Mouse (Mus musculus): ENCODE measurements around the gene Ece2. TPM values are rescaled to one million over a fixed set of nuclear protein-coding genes. Genes with fewer than 3 reads are reported as not detected.
A peak's percentile ranks its signal among the peaks of the same experiment; 100 is the strongest.

Ece2 gene
- polyA plus RNA-seq, 1 experiment from 2014 or later, result 23.6 TPM

GRCm38 (mm10) chr16:20621191-20621990 lies 8.2 kb upstream of the Ece2 start, which contains the start of gene Camk2n2:
Gene Camk2n2, minus strand, starts transcription at chr16:20621287.
- no peaks in the 10 kb centered on the region for H3K36me3 ChIP-seq (ENCODE audit: control insufficient read depth, insufficient read depth, low read length)
- peaks cover 13% of the 10 kb centered on the region for H3K4me1 ChIP-seq (ENCODE audit: control insufficient read depth, insufficient read depth, low read length)
- peak within 1 kb of the TSS; percentile 89 for H3K4me3 ChIP-seq (ENCODE audit: low read depth, low read length)
- peak within 1 kb of the TSS; percentile 96 for H3K27ac ChIP-seq (ENCODE audit: low read length)
- peak within 1 kb of the TSS; percentile 77 for H3K4me2 ChIP-seq (ENCODE audit: low read length)
- peak; percentile 63 for ATAC-seq
- no peaks in the 10 kb centered on the region for H3K27me3 ChIP-seq (ENCODE audit: control insufficient read depth, insufficient read depth, low read depth, low read length)
- no peaks in the 10 kb centered on the region for H3K9me3 ChIP-seq (replicated peaks; ENCODE audit: control insufficient read depth, low read length, poor library complexity, severe bottlenecking)
- peak within 1 kb of the TSS; percentile 94 for H3K9ac ChIP-seq (ENCODE audit: low read depth, low read length)
- under 1% methylated on average over 68 of the region's 92 CpGs for WGBS

- Histone ChIP-seq H3K9ac (ENCODE audit: low read depth, low read length) (peak overlapping the region; percentile 94), H3K36me3 (ENCODE audit: control insufficient read depth, insufficient read depth, low read length) (no peaks in the 10 kb centered on the region), H3K27ac (ENCODE audit: low read length) (peak overlapping the region; percentile 96), H3K9me3 (replicated peaks; ENCODE audit: control insufficient read depth, low read length, poor library complexity, severe bottlenecking) (no peaks in the 10 kb centered on the region), H3K27me3 (ENCODE audit: control insufficient read depth, insufficient read depth, low read depth, low read length) (no peaks in the 10 kb centered on the region), H3K4me3 (ENCODE audit: low read depth, low read length) (peak overlapping the region; percentile 89), H3K4me1 (ENCODE audit: control insufficient read depth, insufficient read depth, low read length) (peaks cover 13% of the 10 kb centered on the region), H3K4me2 (ENCODE audit: low read length) (peak overlapping the region; percentile 77)
- ATAC-seq, result peak; percentile 74
- WGBS, result under 1% methylated on average over 34 of the region's 37 CpGs
These were observed 7.5 kb upstream of the Ece2 start for GRCm38 (mm10) chr16:20621991-20622685.

- ATAC-seq, result no peak
- no peak overlapping the region for H3K4me2 ChIP-seq (ENCODE audit: low read length)
- H3K9me3 ChIP-seq (replicated peaks; ENCODE audit: control insufficient read depth, low read length, poor library complexity, severe bottlenecking), result no peaks in the 10 kb centered on the region
- no peak overlapping the region for H3K4me3 ChIP-seq (ENCODE audit: low read depth, low read length)
- 36% methylated on average over 2 of the region's 2 CpGs for WGBS
- no peaks in the 10 kb centered on the region for H3K27me3 ChIP-seq (ENCODE audit: control insufficient read depth, insufficient read depth, low read depth, low read length)
- peaks cover 13% of the 10 kb centered on the region for H3K4me1 ChIP-seq (ENCODE audit: control insufficient read depth, insufficient read depth, low read length)
- H3K27ac ChIP-seq (ENCODE audit: low read length), result peak overlapping the region; percentile 96; the same call in 1 of the 2 replicates
- H3K9ac ChIP-seq (ENCODE audit: low read depth, low read length), result no peak overlapping the region
- no peaks in the 10 kb centered on the region for H3K36me3 ChIP-seq (ENCODE audit: control insufficient read depth, insufficient read depth, low read length)
These were observed 6.4 kb upstream of the Ece2 start for GRCm38 (mm10) chr16:20623211-20623610.

GRCm38 (mm10) chr16:20628871-20629391 lies 697 bp upstream of the Ece2 start:
- peak overlapping the region; percentile 67; the same call in 1 of the 2 replicates for H3K4me3 ChIP-seq (ENCODE audit: low read depth, low read length)

GRCm38 (mm10) chr16:20637410-20637809 lies 7.8 kb downstream of the Ece2 start:
- Histone ChIP-seq H3K4me3 (ENCODE audit: low read depth, low read length) (no peak overlapping the region), H3K27ac (ENCODE audit: low read length) (0 out of 2 replicates have a peak overlapping the region, but pooled peaks have one; percentile 52), H3K36me3 (ENCODE audit: control insufficient read depth, insufficient read depth, low read length) (peaks cover 6% of the 10 kb centered on the region; the same call in 1 of the 2 replicates), H3K9ac (ENCODE audit: low read depth, low read length) (no peak overlapping the region), H3K4me1 (ENCODE audit: control insufficient read depth, insufficient read depth, low read length) (no peaks in the 10 kb centered on the region), H3K27me3 (ENCODE audit: control insufficient read depth, insufficient read depth, low read depth, low read length) (no peaks in the 10 kb centered on the region), H3K9me3 (replicated peaks; ENCODE audit: control insufficient read depth, low read length, poor library complexity, severe bottlenecking) (no peaks in the 10 kb centered on the region), H3K4me2 (ENCODE audit: low read length) (no peak overlapping the region)
- ATAC-seq, result no peak
- 85% methylated on average over 8 of the region's 8 CpGs for WGBS

More at GRCm38 (mm10) chr16:20628871-20629391, 697 bp upstream of the Ece2 start:
- H3K9me3 ChIP-seq (replicated peaks; ENCODE audit: control insufficient read depth, low read length, poor library complexity, severe bottlenecking), result no peaks in the 10 kb centered on the region
- H3K4me1 ChIP-seq (ENCODE audit: control insufficient read depth, insufficient read depth, low read length), result peaks cover 3% of the 10 kb centered on the region; the same call in 1 of the 2 replicates
- peak; percentile 30; the same call in 1 of the 2 replicates for ATAC-seq
- no peak overlapping the region for H3K9ac ChIP-seq (ENCODE audit: low read depth, low read length)
- WGBS, result 54% methylated on average over 11 of the region's 11 CpGs
- no peak overlapping the region for H3K27ac ChIP-seq (ENCODE audit: low read length)
- H3K4me2 ChIP-seq (ENCODE audit: low read length), result peak overlapping the region; percentile 88
- H3K36me3 ChIP-seq (ENCODE audit: control insufficient read depth, insufficient read depth, low read length), result no peaks in the 10 kb centered on the region
- no peaks in the 10 kb centered on the region for H3K27me3 ChIP-seq (ENCODE audit: control insufficient read depth, insufficient read depth, low read depth, low read length)

GRCm38 (mm10) chr16:20638367-20638766 lies 8.7 kb downstream of the Ece2 start:
- 62% methylated on average over 8 of the region's 8 CpGs for WGBS
- Histone ChIP-seq H3K27me3 (ENCODE audit: control insufficient read depth, insufficient read depth, low read depth, low read length) (no peaks in the 10 kb centered on the region), H3K4me3 (ENCODE audit: low read depth, low read length) (no peak overlapping the region), H3K4me2 (ENCODE audit: low read length) (peak overlapping the region; percentile 31; the same call in 1 of the 2 replicates), H3K9me3 (replicated peaks; ENCODE audit: control insufficient read depth, low read length, poor library complexity, severe bottlenecking) (no peaks in the 10 kb centered on the region), H3K27ac (ENCODE audit: low read length) (peak overlapping the region; percentile 54), H3K36me3 (ENCODE audit: control insufficient read depth, insufficient read depth, low read length) (peaks cover 6% of the 10 kb centered on the region; the same call in 1 of the 2 replicates), H3K9ac (ENCODE audit: low read depth, low read length) (no peak overlapping the region), H3K4me1 (ENCODE audit: control insufficient read depth, insufficient read depth, low read length) (no peaks in the 10 kb centered on the region)
- no peak for ATAC-seq

- Histone ChIP-seq H3K4me2 (ENCODE audit: low read length) (no peak overlapping the region), H3K4me3 (ENCODE audit: low read depth, low read length) (no peak overlapping the region), H3K36me3 (ENCODE audit: control insufficient read depth, insufficient read depth, low read length) (peaks cover 6% of the 10 kb centered on the region; the same call in 1 of the 2 replicates), H3K9me3 (replicated peaks; ENCODE audit: control insufficient read depth, low read length, poor library complexity, severe bottlenecking) (no peaks in the 10 kb centered on the region), H3K27me3 (ENCODE audit: control insufficient read depth, insufficient read depth, low read depth, low read length) (no peaks in the 10 kb centered on the region), H3K27ac (ENCODE audit: low read length) (no peak overlapping the region), H3K4me1 (ENCODE audit: control insufficient read depth, insufficient read depth, low read length) (no peaks in the 10 kb centered on the region), H3K9ac (ENCODE audit: low read depth, low read length) (no peak overlapping the region)
- under 1% methylated on average over 8 of the region's 8 CpGs for WGBS
- peak; percentile 34; the same call in 1 of the 2 replicates for ATAC-seq
These were observed 12.5 kb downstream of the Ece2 start for GRCm38 (mm10) chr16:20642161-20642560.

- no peak overlapping the region for H3K27ac ChIP-seq (ENCODE audit: low read length)
- no peaks in the 10 kb centered on the region for H3K27me3 ChIP-seq (ENCODE audit: control insufficient read depth, insufficient read depth, low read depth, low read length)
- H3K36me3 ChIP-seq (ENCODE audit: control insufficient read depth, insufficient read depth, low read length), result peaks cover 6% of the 10 kb centered on the region; the same call in 1 of the 2 replicates
- no peak for ATAC-seq
- H3K9ac ChIP-seq (ENCODE audit: low read depth, low read length), result no peak overlapping the region
- WGBS, result 84% methylated on average over 7 of the region's 7 CpGs
- H3K9me3 ChIP-seq (replicated peaks; ENCODE audit: control insufficient read depth, low read length, poor library complexity, severe bottlenecking), result no peaks in the 10 kb centered on the region
- no peak overlapping the region for H3K4me2 ChIP-seq (ENCODE audit: low read length)
- H3K4me1 ChIP-seq (ENCODE audit: control insufficient read depth, insufficient read depth, low read length), result no peaks in the 10 kb centered on the region
- no peak overlapping the region for H3K4me3 ChIP-seq (ENCODE audit: low read depth, low read length)
These were observed 14.3 kb downstream of the Ece2 start for GRCm38 (mm10) chr16:20643911-20644310.

Data from midbrain, embryonic 16.5 days (tissue).